In the genomic region with DNA sequence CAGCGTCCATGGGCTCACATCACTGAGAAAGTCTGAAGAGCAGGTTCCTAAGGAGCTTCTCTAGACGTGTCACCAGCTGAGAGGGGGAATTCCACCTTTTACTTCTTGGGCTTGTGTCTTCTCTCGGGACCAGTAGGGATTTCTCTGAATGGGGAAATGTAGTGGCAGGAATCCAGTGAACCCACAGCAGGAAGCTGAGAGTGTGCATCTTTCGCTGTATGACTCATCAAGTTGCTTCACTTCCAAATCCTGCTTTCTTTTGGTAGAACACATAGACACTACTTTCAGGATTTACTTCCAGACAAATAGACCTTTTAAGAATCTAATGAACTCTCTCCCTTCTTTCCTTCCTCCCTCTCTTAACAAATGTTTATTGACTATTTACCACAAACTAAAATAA, we compare ENCODE assay signal across 15 mouse cellular contexts.
DNase-seq lines count a peak whose midpoint lies in the region; ATAC-seq and TF ChIP-seq lines count a peak whose summit lies in the region.
"Had no signal": no experiment of that assay in that cellular context is flagged by ENCODE, and none has a peak within 500 bp of the region (broad histone marks: within the 10 kb centered on the region; RNA-seq: fewer than 3 reads in every experiment).

No protein-coding gene starts in this region.

- H3K4me2 ChIP-seq in forebrain, postnatal 0 days (ENCODE audit: low read depth), result no peak overlapping the region
- H3K4me2 ChIP-seq: limb, embryonic 15.5 days; midbrain, embryonic 13.5 days had no signal

- no peaks in the 10 kb centered on the region for H3K36me3 ChIP-seq in forebrain, postnatal 0 days (ENCODE audit: insufficient read depth)
- no peaks in the 10 kb centered on the region for H3K36me3 ChIP-seq in heart, adult 2 months (ENCODE audit: control insufficient read depth, insufficient read depth, low read length)
- H3K36me3 ChIP-seq: hindbrain, embryonic 10.5 days; limb, embryonic 15.5 days; midbrain, embryonic 13.5 days had no signal

- no peak for TF ChIP-seq EP300 in heart, adult 2 months (IDR thresholded peaks at IDR 0.05; ENCODE audit: insufficient read depth, low read depth, low read length)

- H3K4me3 ChIP-seq in embryonic fibroblast, embryonic 13.5 days (ENCODE audit: insufficient read depth, low read length), result no peak overlapping the region
- H3K4me3 ChIP-seq in forebrain, postnatal 0 days (ENCODE audit: low read depth, low read length), result no peak overlapping the region
- H3K4me3 ChIP-seq in heart, adult 2 months, result no peak overlapping the region
- H3K4me3 ChIP-seq: erythroblast, embryonic 14.5 days; hindbrain, embryonic 10.5 days; limb, embryonic 15.5 days; midbrain, embryonic 13.5 days had no signal

- TF ChIP-seq CTCF in embryonic fibroblast, embryonic 13.5 days (IDR thresholded peaks at IDR 0.05; ENCODE audit: borderline replicate concordance, insufficient read depth, low read length), result no peak
- TF ChIP-seq CTCF in forebrain, postnatal 0 days (IDR thresholded peaks at IDR 0.05; ENCODE audit: low read depth), result no peak
- no peak for TF ChIP-seq CTCF in heart, adult 2 months (IDR thresholded peaks at IDR 0.05)

- H3K9me3 ChIP-seq in forebrain, postnatal 0 days (ENCODE audit: low read length), result no peaks in the 10 kb centered on the region
- H3K9me3 ChIP-seq: hindbrain, embryonic 10.5 days; limb, embryonic 15.5 days; midbrain, embryonic 13.5 days had no signal

- H3K9ac ChIP-seq in forebrain, postnatal 0 days, result no peak overlapping the region
- H3K9ac ChIP-seq in heart, adult 2 months (ENCODE audit: low read depth, low read length), result no peak overlapping the region
- H3K9ac ChIP-seq: limb, embryonic 15.5 days; midbrain, embryonic 13.5 days had no signal

- 0 out of 2 replicates have a peak overlapping the region, but pooled peaks have one; percentile 8 for H3K27ac ChIP-seq in embryonic fibroblast, embryonic 13.5 days (ENCODE audit: insufficient read depth, low read length)
- H3K27ac ChIP-seq in forebrain, postnatal 0 days (ENCODE audit: low read depth, low read length), result no peak overlapping the region
- no peak overlapping the region for H3K27ac ChIP-seq in heart, adult 2 months
- H3K27ac ChIP-seq: hindbrain, embryonic 10.5 days; limb, embryonic 15.5 days; midbrain, embryonic 13.5 days had no signal

- no peak for ATAC-seq in forebrain, postnatal 0 days
- ATAC-seq: midbrain, embryonic 13.5 days had no signal

- TF ChIP-seq POLR2A in embryonic fibroblast, embryonic 13.5 days (IDR thresholded peaks at IDR 0.05; ENCODE audit: low read depth, low read length), result no peak
- TF ChIP-seq POLR2A in heart, adult 2 months (IDR thresholded peaks at IDR 0.05; ENCODE audit: insufficient read depth, low read depth, low read length), result no peak

- H3K4me1 ChIP-seq in embryonic fibroblast, embryonic 13.5 days (ENCODE audit: control insufficient read depth, insufficient read depth, low read length), result peaks cover 19% of the 10 kb centered on the region
- no peaks in the 10 kb centered on the region for H3K4me1 ChIP-seq in forebrain, postnatal 0 days (ENCODE audit: insufficient read depth)
- H3K4me1 ChIP-seq in heart, adult 2 months (ENCODE audit: control insufficient read depth, insufficient read depth, low read length), result no peaks in the 10 kb centered on the region
- H3K4me1 ChIP-seq: hindbrain, embryonic 10.5 days; limb, embryonic 15.5 days; midbrain, embryonic 13.5 days had no signal

- no peaks in the 10 kb centered on the region for H3K79me2 ChIP-seq in heart, adult 2 months (replicated peaks; ENCODE audit: control insufficient read depth, insufficient read depth, low read length)

- 72% methylated on average over 4 of the region's 4 CpGs for WGBS in forebrain, postnatal 0 days
- 46% methylated on average over 4 of the region's 4 CpGs for WGBS in heart, adult 2 months

- H3K27me3 ChIP-seq in forebrain, postnatal 0 days (ENCODE audit: insufficient read depth, low read length), result no peaks in the 10 kb centered on the region
- no peaks in the 10 kb centered on the region for H3K27me3 ChIP-seq in heart, adult 2 months (ENCODE audit: control insufficient read depth, insufficient read depth, low read length)
- H3K27me3 ChIP-seq: limb, embryonic 15.5 days; midbrain, embryonic 13.5 days had no signal

- intact Hi-C loops in heart, adult 2 months (cut with DNase I), result no loop called here

- peak; percentile 20 for DNase-seq in layer of hippocampus, adult 9-11 months
- DNase-seq in layer of hippocampus, postnatal 14 days (ENCODE audit: low spot score in 2 of 2), result no peak
- DNase-seq in 3134 (ENCODE audit: extremely low read depth, insufficient read length, low spot score), result peak; percentile 64
- peak; percentile 84 for DNase-seq in 3T3-L1 (ENCODE audit: low read depth, low spot score)
- no peak for DNase-seq in forebrain, postnatal 0 days
- no peak for DNase-seq in heart, adult 2 months
- DNase-seq: adrenal gland, postnatal 10 days; cerebellum, adult 9-11 months; lung, adult 2 months; thymus, adult 18-20 months had no signal

Comparison
In these comparisons a context has a peak if more than half of its experiments do, and no peak if none do; other contexts are left out.
1. DNase-seq: peak in layer of hippocampus, adult 9-11 months (single experiment), 3134 (single experiment) and 3T3-L1 (single experiment); none in layer of hippocampus, postnatal 14 days (0 of 2), forebrain, postnatal 0 days (single experiment) and heart, adult 2 months (0 of 2).